Mouse (Mus musculus) CH12.LX (cell line): ENCODE results near the gene Crybb2. TPM values are rescaled to one million over a fixed set of nuclear protein-coding genes. Genes with fewer than 3 reads are reported as not detected.

Experiments used
- DNase-seq: peaks from one replicate; pipeline ENCODE4 v3.0.0-alpha.2; 2013; ENCODE audit errors: extremely low read depth
- H3K27ac ChIP-seq: 2 replicates; pipeline ENCODE4 v1.5.1; 2012; ENCODE audit warnings: low read depth, mild to moderate bottlenecking, control low read depth, moderate library complexity; ENCODE audit not compliant: insufficient read depth
- H3K27me3 ChIP-seq: replicated peaks from 2 replicates; pipeline ENCODE3; 2012; ENCODE audit warnings: inconsistent platforms
- H3K36me3 ChIP-seq, 2 experiments: replicated peaks in 1 of 2; 2 replicates each; pipeline versions ENCODE3 to v1.6.1; 2012; ENCODE audit warnings: inconsistent platforms in 1 of 2, low read length in 1 of 2, mild to moderate bottlenecking in 1 of 2, mixed read lengths in 1 of 2, moderate library complexity in 1 of 2; ENCODE audit not compliant: control insufficient read depth in 1 of 2, insufficient read depth in 1 of 2
- H3K4me1 ChIP-seq, 2 experiments: 2 replicates each; pipeline ENCODE4 v1.6.1; 2012; ENCODE audit warnings: inconsistent platforms in 1 of 2, moderate library complexity in 1 of 2; ENCODE audit not compliant: insufficient read depth in 2 of 2, control insufficient read depth in 1 of 2
- H3K4me2 ChIP-seq: 2 replicates; pipeline ENCODE4 v1.6.1; 2012; ENCODE audit warnings: low read depth, mild to moderate bottlenecking, control low read depth; ENCODE audit not compliant: poor library complexity, insufficient read depth, severe bottlenecking
- H3K4me3 ChIP-seq, 3 experiments: fragments of 150-350 bp in 1 of 3; sonication (generic) in 1 of 3; replicated peaks in 1 of 3; 2 replicates each; pipeline versions ENCODE3 to v1.5.1; 2011 to 2012; ENCODE audit warnings: low read depth in 2 of 3, low read length in 2 of 3, mild to moderate bottlenecking in 2 of 3, moderate library complexity in 2 of 3, control low read depth in 1 of 3, improper control_type of control experiment in 1 of 3, inconsistent platforms in 1 of 3, mixed read lengths in 1 of 3; ENCODE audit not compliant: poor library complexity in 1 of 3
- H3K79me2 ChIP-seq: replicated peaks from 2 replicates; pipeline ENCODE4 v1.6.1; 2012; ENCODE audit warnings: mild to moderate bottlenecking, moderate library complexity; ENCODE audit not compliant: control insufficient read depth, poor library complexity, insufficient read depth, severe bottlenecking; ENCODE audit errors: extremely low read depth
- H3K9ac ChIP-seq: 2 replicates; pipeline ENCODE4 v1.6.1; 2012; ENCODE audit warnings: low read depth, mild to moderate bottlenecking, control low read depth, moderate library complexity; ENCODE audit not compliant: insufficient read depth
- H3K9me3 ChIP-seq: replicated peaks from 2 replicates; pipeline ENCODE3; 2012; ENCODE audit warnings: low read length, inconsistent platforms, mixed read lengths
- CHD1 ChIP-seq: IDR thresholded peaks from 2 replicates; pipeline ENCODE4 v1.6.1; 2012; ENCODE audit warnings: low read depth, low read length, improper control_type of control experiment, inconsistent platforms
- CHD2 ChIP-seq: IDR thresholded peaks from 2 replicates; pipeline ENCODE4 v1.6.1; 2011; ENCODE audit warnings: low read length, improper control_type of control experiment
- CTCF ChIP-seq, 2 experiments: IDR thresholded peaks in 1 of 2; conservative IDR thresholded peaks in 1 of 2; 2 replicates each; pipeline ENCODE4 v1.5.1; 2011 to 2012; ENCODE audit warnings: low read depth in 2 of 2, low read length in 2 of 2, improper control_type of control experiment in 1 of 2, inconsistent platforms in 1 of 2, mild to moderate bottlenecking in 1 of 2, moderate library complexity in 1 of 2
- GABPA ChIP-seq: IDR thresholded peaks from 2 replicates; pipeline ENCODE4 v1.6.1; 2012; ENCODE audit warnings: low read depth, low read length, improper control_type of control experiment, inconsistent platforms; ENCODE audit not compliant: insufficient replicate concordance
- HCFC1 ChIP-seq: IDR thresholded peaks from 2 replicates; pipeline ENCODE4 v1.6.1; 2012; ENCODE audit warnings: low read depth, mild to moderate bottlenecking, inconsistent platforms, low read length, improper control_type of control experiment
- JUN ChIP-seq: IDR thresholded peaks from 2 replicates; pipeline ENCODE4 v1.6.1; 2011; ENCODE audit warnings: low read depth, mild to moderate bottlenecking, low read length, improper control_type of control experiment, moderate library complexity; ENCODE audit not compliant: insufficient read depth
- JUND ChIP-seq: conservative IDR thresholded peaks from 2 replicates; pipeline ENCODE4 v1.6.1; 2011; ENCODE audit warnings: low read depth, low read length, improper control_type of control experiment
- NELFE ChIP-seq: IDR thresholded peaks from 2 replicates; pipeline ENCODE4 v1.6.1; 2011; ENCODE audit warnings: low read depth, low read length, improper control_type of control experiment
- POLR2A ChIP-seq: IDR thresholded peaks from 2 replicates; pipeline ENCODE4 v1.6.1; 2011; ENCODE audit warnings: low read depth, mild to moderate bottlenecking, improper control_type of control experiment, low read length
- RAD21 ChIP-seq: IDR thresholded peaks from 2 replicates; pipeline ENCODE4 v1.6.1; 2011; ENCODE audit warnings: low read depth, mild to moderate bottlenecking, low read length, improper control_type of control experiment, moderate library complexity
- SMC3 ChIP-seq: IDR thresholded peaks from 2 replicates; pipeline ENCODE4 v1.6.1; 2011; ENCODE audit warnings: low read depth, low read length, improper control_type of control experiment
- TBP ChIP-seq: conservative IDR thresholded peaks from 2 replicates; pipeline ENCODE4 v1.6.1; 2011; ENCODE audit warnings: low read depth, low read length, improper control_type of control experiment
- UBTF ChIP-seq: IDR thresholded peaks from 2 replicates; pipeline ENCODE4 v1.6.1; 2012; ENCODE audit warnings: low read depth, mild to moderate bottlenecking, inconsistent platforms, low read length, improper control_type of control experiment, moderate library complexity
- USF1 ChIP-seq: IDR thresholded peaks from 2 replicates; pipeline ENCODE4 v1.6.1; 2014; ENCODE audit warnings: low read depth, mild to moderate bottlenecking, inconsistent platforms, low read length, improper control_type of control experiment
- USF2 ChIP-seq: conservative IDR thresholded peaks from 2 replicates; pipeline ENCODE4 v1.6.1; 2011; ENCODE audit warnings: low read depth, low read length, improper control_type of control experiment
- ZKSCAN1 ChIP-seq: IDR thresholded peaks from 2 replicates; pipeline ENCODE4 v1.6.1; 2012; ENCODE audit warnings: low read depth, inconsistent platforms, low read length, improper control_type of control experiment, borderline replicate concordance
- dilution Hi-C: fragments of 300-500 bp; cut with MboI; formaldehyde crosslinking; loops from 2 replicates; pipeline ENCODE4 v1.14.3; 2020; ENCODE audit warnings: low sequenced_read_pairs; ENCODE audit not compliant: extremely low pct_unique_long_range_greater_than_20kb, extremely low pct_ligation_motif_present
- in situ Hi-C: fragments of 300-500 bp; cut with MboI; formaldehyde crosslinking; loops from 3 replicates; pipeline ENCODE4 v1.14.3; 2019; ENCODE audit warnings: low sequenced_read_pairs, low pct_ligation_motif_present, low pct_unique_long_range_greater_than_20kb, mixed read lengths
- polyA plus RNA-seq: library from polyadenylated mRNA; unstranded; fragments of >175 nt; gene quantifications from 2 replicates; pipeline ENCODE4 v1.2.1, GENCODE M21; 2012; ENCODE audit warnings: low read depth; ENCODE audit not compliant: insufficient read length
- total RNA-seq, 2 experiments: library from RNA; depleted of rRNA; stranded (reverse); fragments of 300-350 nt in 1 of 2; fragments of >200 nt in 1 of 2; gene quantifications; 2 replicates each; pipeline ENCODE4 v1.2.3; 2012 to 2014

Crybb2 gene
- total and polyA plus RNA-seq, 3 experiments = not detected

GRCm38 (mm10) chr5:113085931-113086330 is 16.0 kb upstream of the Crybb2 start:
- H3K4me2 ChIP-seq = no peak overlapping the region
- peaks cover 9% of the 10 kb centered on the region for H3K9me3 ChIP-seq
- DNase-seq = no peak
- peaks cover 0 to 17% of the 10 kb centered on the region in 2 experiments for H3K36me3 ChIP-seq
- H3K79me2 ChIP-seq = no peaks in the 10 kb centered on the region
- H3K4me1 ChIP-seq = no peaks in the 10 kb centered on the region; a peak in 1 of 4 replicates
- H3K9ac ChIP-seq = no peak overlapping the region
- no peak overlapping the region for H3K27ac ChIP-seq
- dilution Hi-C loops = loop anchor here (25.0 kb wide), 1 partner anchor 101 kb away; no protein-coding TSS in a partner anchor
- no peak overlapping the region for H3K4me3 ChIP-seq
- H3K27me3 ChIP-seq = peaks cover 10% of the 10 kb centered on the region
- in situ Hi-C loops = no loop called here
- no peak for TF ChIP-seq CTCF (conservative IDR thresholded peaks at IDR 0.05 in 1 of 2, IDR thresholded peaks at IDR 0.05 in 1 of 2; ENCODE audit: low read depth in 2 of 2, low read length in 2 of 2)
- TF ChIP-seq JUN = no peak
- no peak for TF ChIP-seq GABPA
- no peak for TF ChIP-seq USF2
- no peak for TF ChIP-seq ZKSCAN1
- no peak for TF ChIP-seq CHD2
- no peak for TF ChIP-seq SMC3
- TF ChIP-seq USF1 = no peak
- no peak for TF ChIP-seq POLR2A
- no peak for TF ChIP-seq JUND
- TF ChIP-seq HCFC1 = no peak
- no peak for TF ChIP-seq CHD1
- TF ChIP-seq TBP = no peak
- TF ChIP-seq NELFE = no peak

GRCm38 (mm10) chr5:113084309-113084708 is 14.4 kb upstream of the Crybb2 start:
- Histone ChIP-seq H3K4me3 (no peak overlapping the region), H3K27ac (no peak overlapping the region), H3K79me2 (no peaks in the 10 kb centered on the region), H3K4me2 (no peak overlapping the region), H3K27me3 (peaks cover 10% of the 10 kb centered on the region), H3K4me1 (peaks cover 0 to 3% of the 10 kb centered on the region in 2 experiments; a peak in 1 of 4 replicates), H3K36me3 (peaks cover 0 to 2% of the 10 kb centered on the region in 2 experiments), H3K9me3 (peaks cover 12% of the 10 kb centered on the region), H3K9ac (no peak overlapping the region)
- dilution Hi-C loops = loop anchor here (25.0 kb wide), 1 partner anchor 103 kb away; no protein-coding TSS in a partner anchor
- no peak for DNase-seq
- in situ Hi-C loops = no loop called here
- TF ChIP-seq ZKSCAN1 (no peak), RAD21 (no peak), UBTF (no peak), USF1 (no peak)
